Mouse (Mus musculus) testis, adult 2 months (tissue): ENCODE results near the gene Wwtr1.

Experiments used
- CTCF ChIP-seq: fragments of 200-500 bp; IDR thresholded peaks from 2 replicates; pipeline ENCODE4 v1.5.1; 2012; ENCODE audit warnings: low read depth, mild to moderate bottlenecking, inconsistent platforms, low read length, moderate library complexity; ENCODE audit not compliant: control insufficient read depth, insufficient read depth, insufficient replicate concordance
- POLR2A ChIP-seq: fragments of 200-500 bp; IDR thresholded peaks from 2 replicates; pipeline ENCODE4 v1.6.1; 2012; ENCODE audit warnings: low read depth, mild to moderate bottlenecking, inconsistent platforms, low read length, moderate library complexity; ENCODE audit not compliant: control insufficient read depth

GRCm38 (mm10) chr3:57474421-57474820, 101.3 kb downstream of the Wwtr1 start:
- TF ChIP-seq CTCF: no peak
- no peak for TF ChIP-seq POLR2A
